Mouse (Mus musculus): ENCODE data around the gene Cage1.

DNA sequence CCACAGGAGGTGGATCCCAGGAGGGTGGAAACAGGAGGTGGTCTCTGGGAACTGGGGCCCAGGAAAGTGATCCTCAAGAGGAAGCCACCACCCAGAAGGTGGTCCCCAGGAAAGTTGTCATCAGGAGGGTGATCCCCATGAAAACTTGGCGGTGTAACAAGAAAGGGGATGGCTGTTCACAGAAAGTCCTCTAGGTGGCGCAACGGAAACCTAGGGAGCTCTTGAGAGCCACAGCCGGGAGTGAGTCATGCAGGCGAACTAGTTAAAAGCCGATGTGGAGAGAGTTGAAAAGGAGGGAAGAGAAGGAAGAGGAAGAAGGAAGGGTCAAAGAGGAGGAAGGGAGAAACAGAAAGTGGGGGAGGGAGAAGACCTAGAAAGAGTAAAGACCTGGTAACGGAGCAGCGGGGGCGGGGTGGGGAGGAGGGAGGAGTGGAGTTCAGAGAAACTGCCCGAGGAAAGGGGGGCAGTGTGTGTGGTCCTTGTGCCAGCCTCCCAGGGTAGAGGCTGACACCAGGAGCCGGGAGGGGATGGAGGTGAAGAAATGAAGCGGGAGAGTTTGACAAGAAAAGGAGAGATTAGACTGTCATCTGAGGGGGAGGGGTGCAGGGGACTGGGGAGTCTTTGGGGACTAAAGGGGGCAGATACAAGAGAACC, 73.4 kb downstream of the Cage1 start:
- no peak for TF ChIP-seq POLR2A (IDR thresholded peaks at IDR 0.05; ENCODE audit: low read depth, low read length)
- peak; percentile 69; the same call in 1 of the 2 replicates for TF ChIP-seq CTCF (IDR thresholded peaks at IDR 0.05; ENCODE audit: extremely low read depth, insufficient read depth, insufficient read length, insufficient replicate concordance)

Data from spleen, adult 2 months (tissue).